Mouse (Mus musculus) testis, adult 2 months (tissue): Measurements from ENCODE around the gene Hdac11. TPM values are rescaled to one million over a fixed set of nuclear protein-coding genes. Genes with fewer than 3 reads are reported as not detected.

ENCODE experiments used
- H3K27ac ChIP-seq: fragments of 200-500 bp; 2 replicates; pipeline ENCODE4 v1.5.1; 2012; ENCODE audit warnings: low read depth, low read length; ENCODE audit not compliant: control insufficient read depth, insufficient read depth
- H3K27me3 ChIP-seq: fragments of 200-500 bp; 2 replicates; pipeline ENCODE4 v1.6.1; 2012; ENCODE audit warnings: mild to moderate bottlenecking, low read length, moderate library complexity; ENCODE audit not compliant: control insufficient read depth, insufficient read depth
- H3K36me3 ChIP-seq: fragments of 200-500 bp; 2 replicates; pipeline ENCODE4 v1.6.1; 2012; ENCODE audit warnings: mild to moderate bottlenecking, low read length; ENCODE audit not compliant: control insufficient read depth, insufficient read depth
- H3K4me1 ChIP-seq: fragments of 200-500 bp; 2 replicates; pipeline ENCODE4 v1.6.1; 2012; ENCODE audit warnings: low read length; ENCODE audit not compliant: control insufficient read depth, insufficient read depth
- H3K4me3 ChIP-seq: fragments of 200-500 bp; 2 replicates; pipeline ENCODE4 v1.5.1; 2012; ENCODE audit warnings: low read depth, mild to moderate bottlenecking, low read length, moderate library complexity, mixed read lengths; ENCODE audit not compliant: control insufficient read depth
- CTCF ChIP-seq: fragments of 200-500 bp; IDR thresholded peaks from 2 replicates; pipeline ENCODE4 v1.5.1; 2012; ENCODE audit warnings: low read depth, mild to moderate bottlenecking, inconsistent platforms, low read length, moderate library complexity; ENCODE audit not compliant: control insufficient read depth, insufficient read depth, insufficient replicate concordance
- POLR2A ChIP-seq: fragments of 200-500 bp; IDR thresholded peaks from 2 replicates; pipeline ENCODE4 v1.6.1; 2012; ENCODE audit warnings: low read depth, mild to moderate bottlenecking, inconsistent platforms, low read length, moderate library complexity; ENCODE audit not compliant: control insufficient read depth
- polyA plus RNA-seq: library from polyadenylated mRNA; depleted of rRNA; stranded (reverse); fragments of >200 nt; gene quantifications from 2 replicates; pipeline ENCODE4 v1.2.3, GENCODE M21; 2012

Hdac11 gene
- polyA plus RNA-seq, 1 experiment = 168 TPM

DNA sequence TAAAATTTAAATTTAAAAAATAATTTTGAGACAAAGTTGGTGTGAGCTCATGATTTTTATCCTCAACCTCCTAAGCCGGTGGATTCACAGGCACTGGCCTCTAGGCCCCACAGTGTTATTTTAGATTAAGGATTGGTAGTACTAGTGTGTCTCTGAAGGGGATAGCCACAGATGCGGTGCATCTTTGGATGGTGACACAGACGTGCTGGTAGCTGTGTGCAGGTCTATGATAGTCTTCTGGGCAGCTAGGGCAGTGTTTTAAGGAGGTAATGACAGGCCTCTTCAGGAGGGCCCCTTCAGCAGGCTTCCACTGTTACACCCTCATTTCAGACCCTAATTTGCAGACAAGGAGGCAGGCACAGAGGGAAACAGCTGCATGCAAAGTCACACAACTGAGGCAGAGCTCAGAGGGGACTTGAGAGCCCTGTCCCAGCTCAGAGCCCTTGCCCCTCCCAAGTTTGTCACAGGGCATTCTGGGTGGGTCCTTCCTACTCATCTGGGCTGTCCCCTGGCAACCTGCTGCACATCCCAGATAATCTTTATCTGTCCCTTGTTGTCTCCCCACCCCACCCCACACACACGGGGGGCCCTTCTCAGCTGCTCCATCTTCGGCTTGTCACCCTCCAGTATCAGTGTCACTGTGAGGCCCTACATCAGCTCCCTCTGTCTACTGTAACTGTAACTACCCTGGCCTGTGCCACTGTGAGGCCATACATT, 6.9 kb downstream of the Hdac11 start:
- TF ChIP-seq POLR2A = no peak
- no peak for TF ChIP-seq CTCF
- H3K27me3 ChIP-seq = no peaks in the 10 kb centered on the region
- H3K36me3 ChIP-seq = no peaks in the 10 kb centered on the region
- H3K27ac ChIP-seq = no peak overlapping the region
- no peaks in the 10 kb centered on the region for H3K4me1 ChIP-seq
- no peak overlapping the region for H3K4me3 ChIP-seq

DNA sequence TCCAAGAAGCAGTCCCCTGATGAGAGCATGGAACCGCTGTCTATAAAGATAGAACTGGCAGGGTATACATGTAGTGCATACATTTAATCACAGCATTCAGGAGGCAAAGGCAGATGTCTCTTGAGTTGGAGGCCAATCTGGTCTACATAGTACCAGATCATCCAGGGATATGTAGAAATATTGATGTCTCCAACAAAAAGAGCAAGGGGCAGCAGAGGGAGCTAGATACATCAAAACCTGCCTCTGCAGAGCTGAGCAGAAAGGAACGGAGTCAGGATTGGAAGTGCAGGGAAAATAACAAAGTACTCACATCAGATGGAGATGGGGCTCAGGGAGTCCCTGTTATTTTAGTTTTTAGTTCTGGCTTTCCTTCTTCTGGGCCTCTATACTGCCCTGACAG, 8.1 kb downstream of the Hdac11 start:
- TF ChIP-seq POLR2A (no peak), CTCF (no peak)
- no peak overlapping the region for H3K27ac ChIP-seq
- H3K36me3 ChIP-seq = no peaks in the 10 kb centered on the region
- H3K27me3 ChIP-seq = no peaks in the 10 kb centered on the region
- H3K4me3 ChIP-seq = no peak overlapping the region
- no peaks in the 10 kb centered on the region for H3K4me1 ChIP-seq

DNA sequence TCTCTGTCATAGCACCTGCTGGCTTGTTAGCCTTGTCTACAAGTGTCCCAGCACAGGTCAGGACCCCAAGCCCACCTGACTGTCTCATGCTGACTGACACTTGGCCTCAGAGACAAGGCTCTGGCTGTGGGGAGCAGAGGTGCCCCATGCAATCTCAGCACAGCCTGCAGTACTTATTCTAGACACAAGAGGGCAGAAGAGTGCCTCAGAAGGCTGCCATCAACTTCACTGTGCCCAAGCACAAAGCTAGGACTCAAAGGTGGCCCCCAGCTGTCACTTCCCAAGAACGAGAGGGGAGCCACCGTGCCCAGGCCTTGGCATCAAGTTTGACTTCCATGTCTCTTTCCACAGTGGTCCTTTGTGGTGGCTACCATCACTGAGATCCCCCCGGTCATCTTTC, 8.7 kb downstream of the Hdac11 start:
- Histone ChIP-seq H3K4me3 (no peak overlapping the region), H3K27ac (no peak overlapping the region), H3K27me3 (no peaks in the 10 kb centered on the region), H3K4me1 (no peaks in the 10 kb centered on the region), H3K36me3 (no peaks in the 10 kb centered on the region)
- TF ChIP-seq CTCF = peak; percentile 84; the same call in 1 of the 2 replicates
- TF ChIP-seq POLR2A = no peak

DNA sequence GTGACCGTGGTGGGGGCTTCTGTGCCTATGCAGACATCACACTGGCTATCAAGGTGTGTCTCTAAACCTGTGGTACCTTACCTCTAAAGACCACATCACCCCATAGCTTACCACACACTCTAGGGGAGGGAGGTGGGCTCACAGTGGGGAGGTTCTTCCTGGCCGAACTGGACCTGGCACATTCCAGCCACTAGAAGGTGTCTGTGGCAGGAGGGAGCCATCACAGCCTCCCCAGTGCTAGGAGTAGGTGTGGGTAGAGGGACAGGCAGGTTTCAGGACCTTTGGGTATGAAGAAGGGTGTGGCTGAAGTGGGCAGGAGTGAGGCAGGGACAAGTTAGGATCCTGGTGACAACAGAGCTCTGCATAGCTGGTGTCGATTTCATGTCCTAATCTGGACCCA, 11.4 kb downstream of the Hdac11 start:
- Histone ChIP-seq H3K4me1 (no peaks in the 10 kb centered on the region), H3K27ac (no peak overlapping the region), H3K36me3 (no peaks in the 10 kb centered on the region), H3K4me3 (no peak overlapping the region), H3K27me3 (no peaks in the 10 kb centered on the region)
- TF ChIP-seq CTCF (no peak), POLR2A (no peak)

DNA sequence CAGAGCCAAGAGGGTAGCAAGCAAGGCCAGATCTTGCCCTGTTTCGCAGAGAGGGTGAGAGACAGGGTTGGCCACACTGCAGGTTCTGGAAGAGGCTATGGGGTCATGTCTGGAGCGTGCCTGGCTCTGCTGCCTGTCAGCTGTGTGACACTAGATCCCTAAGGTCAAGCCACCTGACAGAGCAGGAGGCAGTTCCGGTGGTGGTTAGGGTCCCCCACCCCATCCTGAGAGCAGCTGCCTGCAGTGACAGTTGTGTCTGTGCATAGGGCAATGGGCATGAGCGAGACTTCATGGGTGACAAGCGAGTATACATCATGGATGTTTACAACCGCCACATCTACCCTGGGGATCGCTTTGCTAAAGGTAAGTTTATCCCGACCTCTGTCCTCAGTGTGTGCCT, 12.7 kb downstream of the Hdac11 start:
- no peak overlapping the region for H3K4me3 ChIP-seq
- H3K4me1 ChIP-seq = no peaks in the 10 kb centered on the region
- H3K27ac ChIP-seq = no peak overlapping the region
- no peaks in the 10 kb centered on the region for H3K36me3 ChIP-seq
- TF ChIP-seq POLR2A = no peak
- no peak for TF ChIP-seq CTCF
- H3K27me3 ChIP-seq = no peaks in the 10 kb centered on the region

DNA sequence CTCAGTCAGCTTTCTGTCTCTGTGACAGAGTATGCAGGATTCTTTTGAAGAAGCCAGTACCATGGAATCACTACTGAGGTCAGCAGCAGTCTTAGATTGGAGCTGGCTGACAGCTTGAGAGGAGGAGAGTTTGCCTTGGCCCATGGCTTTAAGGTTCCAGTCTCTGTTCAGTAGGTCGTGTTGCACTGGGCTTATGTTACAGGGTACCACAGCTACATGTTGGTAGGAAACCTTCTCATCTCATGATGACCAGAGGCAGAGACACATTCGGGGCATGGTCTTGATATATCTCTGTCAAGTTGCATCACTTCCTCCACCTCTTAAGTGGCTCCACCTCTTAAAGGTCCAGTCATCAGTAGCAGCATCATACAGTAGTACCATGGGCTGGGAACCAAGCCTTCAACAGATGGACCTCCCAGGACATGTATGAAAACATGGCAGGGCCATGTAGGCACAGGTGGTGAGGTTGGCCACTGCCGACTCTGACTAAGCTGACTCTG, 15.0 kb downstream of the Hdac11 start:
- TF ChIP-seq POLR2A (no peak), CTCF (no peak)
- Histone ChIP-seq H3K36me3 (no peaks in the 10 kb centered on the region), H3K4me1 (no peaks in the 10 kb centered on the region), H3K4me3 (no peak overlapping the region), H3K27ac (no peak overlapping the region), H3K27me3 (no peaks in the 10 kb centered on the region)

DNA sequence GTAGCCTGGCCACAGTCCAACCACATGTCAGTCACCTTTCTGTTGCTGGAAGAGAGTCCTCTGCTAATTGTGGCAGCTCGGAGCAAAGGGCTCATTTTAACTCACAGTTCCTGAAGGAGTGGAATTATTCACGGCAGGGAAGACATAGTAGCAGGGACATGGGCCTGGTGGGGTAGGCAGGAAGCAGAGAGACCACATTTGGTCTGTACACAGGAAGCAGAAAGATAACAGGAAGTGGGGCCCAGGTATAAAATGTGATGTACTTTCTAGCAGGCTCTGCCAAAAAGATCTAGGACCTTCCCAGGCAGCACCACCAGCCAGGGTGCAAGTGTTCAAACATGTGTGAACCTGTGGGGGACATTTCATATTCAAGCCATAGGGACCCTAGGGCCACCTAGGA, 15.9 kb downstream of the Hdac11 start:
- no peaks in the 10 kb centered on the region for H3K4me1 ChIP-seq
- no peak for TF ChIP-seq CTCF
- no peaks in the 10 kb centered on the region for H3K27me3 ChIP-seq
- no peak overlapping the region for H3K27ac ChIP-seq
- no peak overlapping the region for H3K4me3 ChIP-seq
- H3K36me3 ChIP-seq = no peaks in the 10 kb centered on the region
